Mouse (Mus musculus): ENCODE data around the gene Ythdf1. TPM values are rescaled to one million over a fixed set of nuclear protein-coding genes. Genes with fewer than 3 reads are reported as not detected.

Gene Ythdf1
- total RNA-seq (2021) = 10 to 100 TPM; 58.7 to 64.4 TPM
- long read RNA-seq, experiment 1, transcript Ythdf1-201 (5 exons, 3,184 nt) = major isoform, 16 of 26 reads
- long read RNA-seq, experiment 1, partial matches to known transcripts = 3 of 26 reads
- long read RNA-seq, experiment 1, other reads (novel, unspliced or antisense) = 7 of 26 reads
- long read RNA-seq, experiment 2, transcript Ythdf1-201 (5 exons, 3,184 nt) = major isoform, 47 of 89 reads
- long read RNA-seq, experiment 2, partial matches to known transcripts = 31 of 89 reads
- long read RNA-seq, experiment 2, other reads (novel, unspliced or antisense) = 11 of 89 reads

DNA sequence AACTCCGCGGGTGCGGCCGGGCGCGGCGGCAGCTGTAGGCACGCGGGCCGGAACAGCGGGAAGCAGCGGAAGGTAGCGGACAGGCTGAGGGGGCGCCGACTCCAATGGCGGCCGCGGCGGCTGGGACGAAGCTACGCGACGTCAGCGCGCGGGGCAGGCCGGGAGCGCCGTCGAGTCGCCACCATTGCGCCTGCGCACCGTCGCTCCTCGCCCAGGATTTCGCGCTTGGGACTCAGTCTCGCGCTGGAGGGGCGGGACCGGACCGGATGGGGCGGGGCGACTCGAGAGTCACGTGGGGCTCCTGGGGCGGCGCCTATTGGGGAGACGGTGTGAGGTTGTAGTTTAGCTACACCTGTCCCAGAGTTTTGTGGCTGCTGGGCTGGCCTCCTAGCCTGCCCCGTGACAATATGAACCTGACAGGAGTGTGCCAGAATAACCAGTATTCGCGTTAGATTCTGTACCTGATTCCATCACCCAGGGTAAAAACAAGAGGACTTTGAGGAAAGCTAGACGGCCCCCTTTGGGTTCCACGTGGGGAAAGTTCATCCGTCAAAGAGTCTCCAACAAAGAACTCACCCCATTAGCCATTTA lies at the start of gene Ythdf1:
Gene Ythdf1 (minus strand): TSS at position 140 of the 591 bp plus-strand sequence.
- DNase-seq (ENCODE audit: low spot score in 2 of 2) = peak; percentile 96 to 98

DNA sequence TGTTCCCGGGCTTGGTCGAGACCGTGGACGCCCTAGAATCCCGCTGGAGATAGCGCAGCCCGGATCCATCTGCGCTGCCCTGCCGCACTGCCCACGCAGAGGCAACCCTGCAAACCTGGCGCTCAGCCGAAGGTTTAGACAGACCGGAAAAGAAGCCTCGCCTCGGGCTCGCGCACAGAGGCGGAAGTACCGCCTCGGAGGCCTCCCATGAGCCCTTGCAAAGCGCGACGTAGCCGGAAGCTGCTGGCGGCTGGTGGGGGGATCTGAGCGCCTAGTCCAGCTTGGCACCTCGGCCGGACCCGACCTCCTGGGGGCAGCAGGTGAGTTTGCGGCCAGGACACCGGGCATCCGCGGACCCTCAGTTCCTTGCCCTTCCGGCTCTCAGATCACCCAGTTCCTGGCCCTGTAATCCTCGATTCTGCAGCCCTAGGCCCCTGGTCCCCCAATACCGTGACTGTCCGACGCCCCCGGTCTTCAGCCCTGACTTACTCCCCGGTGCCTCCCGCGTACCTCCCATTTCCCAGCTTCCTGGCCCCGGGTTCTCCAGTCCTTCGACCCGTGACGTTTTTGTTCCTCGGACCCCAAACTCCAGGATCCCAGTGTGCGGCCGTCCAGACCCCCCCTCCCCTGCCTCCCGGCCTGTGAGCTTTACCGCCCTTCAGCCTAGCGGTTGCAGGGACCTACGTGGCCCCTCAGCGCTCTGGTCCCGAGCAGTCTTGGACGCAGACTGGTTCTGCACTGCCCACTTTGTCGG lies 46.4 kb upstream of the Ythdf1 start, which contains the start of gene Arfgap1:
Gene Arfgap1 (plus strand): TSS at position 216 of the 754 bp plus-strand sequence.
- DNase-seq (ENCODE audit: low spot score in 2 of 2) = peak; percentile 78 to 83

DNA sequence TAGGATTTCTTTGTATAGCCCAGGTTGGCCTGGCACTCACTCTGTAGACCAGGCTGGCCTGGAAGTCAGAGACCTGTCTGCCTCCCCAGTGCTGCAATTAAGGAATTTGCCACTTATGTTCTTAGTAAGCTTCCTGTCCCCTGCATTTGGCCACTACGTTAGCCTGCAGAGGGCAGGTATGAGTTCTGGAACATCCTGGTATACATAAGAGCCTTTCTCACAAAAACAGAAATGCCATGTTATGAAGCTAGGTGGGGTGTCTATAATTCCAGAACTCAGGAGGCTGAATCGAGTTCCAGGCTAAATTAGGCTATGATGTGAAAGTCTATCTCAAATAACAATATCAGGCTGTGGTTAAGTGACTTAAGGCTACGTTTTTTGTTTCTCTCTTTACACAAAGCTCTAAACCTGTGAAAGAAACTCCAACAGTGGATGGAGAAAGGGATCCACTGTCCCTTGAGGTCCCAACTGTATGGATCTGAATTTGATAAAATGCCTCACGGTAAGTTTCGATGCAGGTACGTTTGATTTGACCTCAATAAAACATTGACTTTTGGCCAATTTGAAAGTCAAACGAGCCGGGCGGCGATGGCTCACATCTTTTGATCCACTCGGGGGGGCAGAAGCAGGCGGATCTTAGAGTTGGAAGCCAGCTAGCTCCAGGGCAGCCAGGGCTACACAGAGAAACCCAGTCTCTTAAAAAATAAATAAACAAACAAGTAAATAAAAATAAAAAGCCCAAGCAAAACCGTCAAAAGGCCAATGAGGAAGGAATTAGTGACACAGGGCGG lies 45.5 kb upstream of the Ythdf1 start:
- no peak for DNase-seq (ENCODE audit: low spot score in 2 of 2)

DNA sequence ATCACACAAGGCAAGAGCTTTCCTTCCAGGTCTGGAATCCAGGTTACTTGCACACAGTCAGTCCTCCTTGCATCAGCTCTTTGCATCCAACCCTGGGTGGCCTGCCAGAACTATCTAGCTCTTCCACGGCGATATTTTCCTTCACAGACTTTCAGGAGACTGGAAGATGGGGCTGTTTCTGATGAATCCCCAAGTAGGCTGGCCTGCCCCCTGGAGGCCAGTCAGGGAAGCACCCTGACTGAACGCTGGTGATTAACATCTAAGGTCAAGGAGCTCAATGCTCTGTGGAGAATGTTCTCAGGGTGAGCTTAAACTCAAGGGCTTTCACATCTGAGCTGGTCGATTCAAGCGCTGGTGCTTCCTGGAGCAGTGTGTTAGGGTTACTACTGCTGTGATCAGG lies 43.2 kb upstream of the Ythdf1 start:
- peak; percentile 55 to 56 for DNase-seq (ENCODE audit: low spot score in 2 of 2)

DNA sequence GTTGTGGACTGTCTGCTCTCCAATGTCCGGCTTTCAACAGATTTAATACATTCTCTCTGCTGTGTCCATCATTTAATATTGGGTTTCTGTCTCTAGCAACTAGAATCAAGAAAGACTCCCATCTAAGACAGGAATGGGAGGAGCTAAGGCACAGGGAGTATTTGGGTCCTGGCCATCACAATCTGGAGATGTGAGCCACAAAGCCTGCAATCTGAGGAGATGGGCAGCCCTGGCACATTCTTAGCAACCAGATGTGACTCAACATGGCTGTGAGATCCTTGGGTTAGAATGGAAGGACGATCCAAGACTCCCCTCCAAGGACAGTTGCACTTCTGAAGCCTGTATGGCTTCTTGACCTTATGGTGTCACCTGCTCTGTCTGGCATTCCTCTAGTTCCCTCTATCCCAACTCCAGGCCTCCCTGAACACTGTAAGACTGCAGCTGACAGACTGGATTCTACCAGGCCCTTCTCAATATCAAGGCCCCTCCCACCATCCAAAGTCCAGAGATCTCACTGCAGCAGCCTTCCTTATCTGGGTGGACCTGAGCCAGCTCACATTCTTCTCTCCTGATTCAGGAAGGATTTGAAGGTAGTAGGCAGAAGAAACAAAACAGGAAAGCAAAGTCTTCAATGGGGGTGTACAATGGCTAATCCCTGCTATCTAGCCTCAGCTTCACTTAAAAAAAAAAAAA lies 42.0 kb upstream of the Ythdf1 start:
- DNase-seq (ENCODE audit: low spot score in 2 of 2) = no peak

DNA sequence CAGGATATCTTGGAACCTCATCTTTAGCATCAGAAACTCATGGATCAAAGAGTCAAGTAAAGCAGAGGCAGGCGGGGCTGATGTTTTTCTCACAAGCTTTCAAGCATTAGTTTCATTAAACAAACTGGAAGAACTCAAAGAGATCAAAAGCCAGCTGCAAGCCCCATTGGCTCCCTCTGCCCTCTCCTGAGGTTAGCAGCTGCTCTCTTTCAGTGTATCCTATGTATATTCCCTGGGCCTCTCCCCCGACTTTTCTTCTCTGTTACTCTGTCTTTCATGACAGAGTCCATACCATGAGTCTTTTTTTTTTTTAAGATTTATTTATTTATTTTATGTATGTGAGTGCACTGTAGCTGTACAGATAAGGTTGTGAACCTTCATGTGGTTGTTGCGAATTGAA lies 39.4 kb upstream of the Ythdf1 start:
- no peak for DNase-seq (ENCODE audit: low spot score in 2 of 2)

DNA sequence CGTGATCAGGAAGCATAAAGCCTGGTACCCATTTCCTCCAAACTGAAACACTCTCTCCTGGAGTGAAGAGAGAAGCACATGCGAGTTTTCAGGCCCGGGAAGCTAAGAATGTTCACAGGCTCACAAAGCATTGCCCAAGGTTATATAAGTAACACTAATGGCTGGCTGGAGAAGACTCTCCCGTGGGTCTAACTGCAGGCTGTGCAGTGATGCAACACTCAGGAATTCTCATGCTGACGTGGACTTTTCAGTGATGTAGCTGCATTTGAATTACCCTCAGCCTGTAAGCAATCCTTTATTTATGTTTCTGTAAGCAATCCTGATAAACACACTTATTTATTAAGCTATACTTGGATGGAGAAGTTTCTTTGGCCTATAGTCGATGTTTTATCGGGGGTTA lies 38.9 kb upstream of the Ythdf1 start:
- DNase-seq (ENCODE audit: low spot score in 2 of 2) = no peak

DNA sequence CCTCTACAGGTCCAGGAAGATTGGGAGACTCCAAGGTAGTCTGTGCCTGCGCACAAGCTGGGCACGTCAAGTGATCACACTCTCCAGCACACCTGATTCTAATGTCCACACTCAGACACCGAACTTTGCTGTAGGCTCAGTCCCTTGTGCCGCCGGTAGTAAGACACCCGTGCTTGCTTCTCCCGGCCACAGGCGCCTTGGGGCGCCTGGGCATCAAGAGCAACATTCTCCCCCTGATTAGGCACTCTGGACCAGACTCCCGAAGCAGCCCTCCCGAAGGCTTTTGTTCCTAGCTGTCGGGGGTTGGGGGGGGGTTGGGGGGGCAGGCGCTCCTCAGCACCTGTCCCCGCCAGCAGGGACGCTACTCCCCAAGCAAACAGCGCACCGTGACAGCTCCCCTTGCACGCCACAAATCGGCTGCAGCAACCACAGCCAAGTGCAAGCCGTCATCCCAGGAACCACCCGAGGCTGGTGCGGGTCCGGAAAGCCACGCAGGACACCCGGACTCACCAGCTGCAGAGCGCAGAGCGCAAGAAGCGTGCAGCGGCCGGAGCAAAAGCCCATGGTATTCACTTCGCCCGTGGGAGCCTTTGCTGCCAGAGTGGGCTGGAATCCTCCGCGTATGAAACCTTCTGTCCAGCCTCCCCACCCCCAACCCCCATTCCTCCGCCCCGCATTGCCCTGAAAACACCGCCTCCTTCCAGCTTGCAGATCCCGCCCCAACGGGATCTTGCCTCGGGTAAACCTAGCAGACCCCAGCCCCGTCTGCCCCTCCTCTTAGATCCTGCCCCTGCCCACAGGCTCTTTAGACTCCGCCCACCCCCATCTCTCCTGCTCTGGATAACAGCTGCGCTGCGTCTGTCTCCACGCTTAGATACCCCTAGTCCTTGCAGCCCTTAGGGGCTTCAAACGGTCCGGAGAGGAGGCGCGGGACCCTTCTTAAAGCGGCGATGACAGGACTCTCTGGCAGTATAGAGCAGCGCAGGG lies 33.6 kb upstream of the Ythdf1 start, which contains the start of gene Nkain4:
Gene Nkain4 (minus strand): TSS at position 639 of the 987 bp plus-strand sequence.
- no peak for DNase-seq (ENCODE audit: low spot score in 2 of 2)

DNA sequence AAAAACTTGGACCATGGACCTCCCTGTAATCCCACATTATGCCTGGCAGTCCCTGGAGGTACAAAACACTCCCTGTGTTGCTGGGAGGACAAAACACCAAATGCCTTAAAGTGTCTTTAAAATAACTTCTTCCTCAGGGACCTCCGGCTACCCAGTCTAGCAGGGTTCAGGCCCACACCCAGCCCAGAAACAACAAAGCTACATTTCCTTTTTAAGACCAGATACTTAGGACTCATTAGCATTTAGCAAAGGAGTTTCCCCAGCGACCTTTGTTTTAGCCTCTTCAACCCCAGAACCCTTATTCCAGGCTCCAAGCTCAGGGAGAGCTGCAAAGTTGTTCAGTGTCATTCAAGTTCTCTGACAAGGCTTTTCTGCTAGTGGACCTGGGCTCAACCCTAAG lies 32.9 kb upstream of the Ythdf1 start:
- DNase-seq (ENCODE audit: low spot score in 2 of 2) = no peak

DNA sequence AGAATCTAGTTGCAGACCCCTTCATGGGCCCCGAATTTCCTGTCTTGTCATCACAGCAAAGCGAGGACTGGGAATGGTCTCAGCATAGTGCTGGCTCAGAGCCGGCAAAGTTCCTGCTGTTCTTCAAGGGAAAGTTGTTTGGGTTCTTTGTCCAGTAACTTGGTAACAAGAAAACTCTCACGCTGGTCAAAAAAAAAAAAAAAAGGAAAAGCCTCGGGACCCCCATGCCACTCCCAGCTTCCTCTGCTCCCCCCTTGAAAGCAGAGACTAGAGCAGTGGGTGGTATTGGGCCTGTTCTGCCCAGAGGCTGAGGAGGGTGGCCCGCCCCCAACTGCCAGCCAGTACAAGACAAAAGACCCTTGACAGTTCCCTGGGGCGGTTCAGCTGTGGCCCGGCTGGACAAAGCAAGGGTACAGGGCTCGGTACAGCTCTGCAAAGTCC lies 32.0 kb upstream of the Ythdf1 start:
- DNase-seq (ENCODE audit: low spot score in 2 of 2) = no peak

DNA sequence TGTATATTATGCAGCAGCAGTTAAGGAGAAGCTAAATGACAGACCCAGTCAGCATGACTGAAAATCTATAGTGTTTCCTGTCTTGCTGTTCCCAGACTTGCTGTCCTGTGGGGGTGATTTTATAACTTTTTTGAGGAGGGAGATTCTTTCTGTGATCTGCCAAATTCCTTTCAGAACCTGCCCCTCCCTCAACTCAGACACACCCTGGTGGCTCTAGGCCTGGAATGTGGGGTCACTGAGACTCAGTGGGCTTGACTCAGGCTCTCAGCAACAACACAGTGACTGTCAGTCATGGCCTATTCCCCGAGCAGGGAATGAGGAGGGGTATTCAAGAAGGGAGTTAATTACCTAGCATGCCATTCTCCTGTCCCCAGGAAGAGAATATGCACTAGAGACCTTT lies 29.2 kb upstream of the Ythdf1 start:
- no peak for DNase-seq (ENCODE audit: low spot score in 2 of 2)

DNA sequence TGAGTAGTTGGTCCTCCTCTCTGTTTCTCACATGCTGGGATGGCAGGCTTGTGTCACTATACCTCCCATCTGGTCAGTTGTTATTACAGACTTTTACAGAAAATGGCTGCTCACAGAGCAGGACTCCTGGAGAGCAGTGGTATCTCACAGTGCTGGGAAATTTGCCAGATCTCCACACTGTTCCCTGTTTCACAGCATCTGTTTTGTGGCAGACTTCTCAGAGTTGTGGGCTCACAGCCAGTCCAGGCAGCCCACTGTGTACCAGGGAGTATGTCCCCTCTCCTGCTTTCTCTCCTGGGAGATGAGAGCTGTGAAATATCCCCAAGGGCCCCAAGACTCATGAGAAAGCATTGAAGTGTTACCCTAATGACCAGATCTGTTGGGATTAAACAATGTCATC lies 21.1 kb upstream of the Ythdf1 start:
- no peak for DNase-seq (ENCODE audit: low spot score in 2 of 2)

DNA sequence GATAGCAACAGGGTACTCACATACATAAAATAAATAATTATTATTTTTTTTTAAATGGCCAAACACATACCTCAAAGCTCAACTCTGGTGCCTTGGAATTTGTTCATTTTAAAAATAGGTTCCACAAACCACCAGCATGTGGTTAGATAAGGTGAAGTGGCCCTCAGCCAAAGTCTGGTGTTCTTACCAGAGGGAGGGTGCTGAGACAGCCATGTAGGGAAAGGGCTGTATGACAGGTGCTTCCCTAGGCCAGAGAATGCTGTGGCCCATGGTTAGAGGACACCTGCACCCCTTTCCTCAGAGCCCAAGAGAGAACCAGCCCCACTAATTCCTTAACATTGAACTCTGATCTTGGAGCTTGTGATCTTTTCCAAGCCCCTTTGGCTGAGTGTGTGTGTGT lies 19.4 kb upstream of the Ythdf1 start:
- no peak for DNase-seq (ENCODE audit: low spot score in 2 of 2)

DNA sequence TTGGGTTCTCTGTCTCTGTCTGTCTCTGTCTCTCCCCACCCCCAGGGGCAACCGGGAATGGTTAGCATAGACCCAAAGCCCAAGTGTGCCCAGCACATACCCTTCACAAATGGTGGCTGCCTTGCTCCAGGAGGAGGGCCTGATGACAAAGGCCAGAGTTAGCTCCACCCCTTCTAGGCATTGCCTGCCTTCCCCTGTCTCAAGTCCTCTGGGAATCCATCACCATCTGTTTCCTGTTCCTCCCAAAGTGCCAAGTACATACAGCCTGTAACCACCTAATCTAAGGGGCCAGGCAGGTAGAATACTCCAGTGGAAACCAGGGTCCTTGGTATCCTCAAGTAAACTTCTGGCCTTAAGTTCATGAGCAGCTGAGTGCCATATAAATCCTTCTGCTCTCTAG lies 11.7 kb upstream of the Ythdf1 start:
- DNase-seq (ENCODE audit: low spot score in 2 of 2) = no peak

DNA sequence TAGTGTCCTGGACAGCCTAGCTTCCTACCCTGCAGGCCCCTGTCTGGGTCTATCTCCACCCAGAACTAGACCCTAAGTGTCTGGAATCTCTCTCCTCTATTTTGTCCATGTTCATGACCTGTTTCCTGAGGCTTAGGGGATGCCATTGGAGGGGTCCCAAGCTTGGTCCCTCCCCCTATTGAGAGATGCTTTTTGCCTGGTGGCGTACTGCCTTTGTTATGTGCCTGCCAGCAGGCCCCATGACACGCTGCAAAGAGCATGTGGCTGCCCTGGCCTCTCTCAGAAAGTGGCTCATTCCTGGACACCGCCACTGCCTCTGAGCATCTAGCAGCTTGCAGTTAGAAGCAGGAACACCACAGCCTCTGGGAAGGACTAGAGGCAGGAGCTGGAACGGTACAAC lies 8.0 kb upstream of the Ythdf1 start, which contains the start of gene Birc7:
Gene Birc7 (plus strand): TSS at position 301 of the 400 bp plus-strand sequence.
- no peak for DNase-seq (ENCODE audit: low spot score in 2 of 2)

DNA sequence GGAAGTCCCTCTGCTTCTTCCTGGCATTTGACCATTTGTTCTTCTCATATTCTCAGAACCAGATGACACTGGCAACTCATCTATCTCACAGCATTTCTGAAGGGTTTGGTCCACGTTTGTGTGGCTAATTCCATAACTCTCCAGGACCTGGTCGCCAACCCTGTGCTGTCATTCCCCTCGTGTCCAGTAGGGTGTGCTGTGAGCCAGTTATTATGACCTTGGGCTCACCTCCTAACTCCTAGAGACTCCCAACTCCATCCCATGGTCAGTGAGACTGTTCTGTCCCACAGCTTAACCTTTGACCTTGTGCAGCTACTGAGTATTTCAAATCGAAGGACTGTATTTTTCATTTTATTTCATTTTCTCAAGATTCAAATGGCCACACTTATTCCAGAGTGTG lies 4.4 kb upstream of the Ythdf1 start:
- DNase-seq (ENCODE audit: low spot score in 2 of 2) = peak; percentile 32 to 44

DNA sequence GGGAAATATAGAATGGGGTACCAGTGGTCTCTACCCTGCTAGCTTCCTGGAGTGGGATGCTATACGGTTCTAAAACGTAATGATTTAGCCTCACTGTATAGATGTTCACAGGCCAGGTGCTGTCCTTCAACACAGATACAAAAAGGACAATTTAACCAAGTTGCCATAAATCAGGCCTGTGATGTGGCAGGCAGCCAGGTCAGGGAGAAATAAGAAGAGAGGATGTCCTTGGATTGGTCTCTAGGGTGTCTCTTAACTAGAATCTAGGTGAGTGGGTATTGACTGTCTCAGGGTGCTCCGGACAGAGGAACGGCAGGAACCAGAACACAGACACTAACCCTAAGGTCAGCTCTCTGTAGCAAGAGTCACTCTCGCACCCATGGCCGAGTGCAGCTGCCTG lies 2.0 kb upstream of the Ythdf1 start:
- no peak for DNase-seq (ENCODE audit: low spot score in 2 of 2)

DNA sequence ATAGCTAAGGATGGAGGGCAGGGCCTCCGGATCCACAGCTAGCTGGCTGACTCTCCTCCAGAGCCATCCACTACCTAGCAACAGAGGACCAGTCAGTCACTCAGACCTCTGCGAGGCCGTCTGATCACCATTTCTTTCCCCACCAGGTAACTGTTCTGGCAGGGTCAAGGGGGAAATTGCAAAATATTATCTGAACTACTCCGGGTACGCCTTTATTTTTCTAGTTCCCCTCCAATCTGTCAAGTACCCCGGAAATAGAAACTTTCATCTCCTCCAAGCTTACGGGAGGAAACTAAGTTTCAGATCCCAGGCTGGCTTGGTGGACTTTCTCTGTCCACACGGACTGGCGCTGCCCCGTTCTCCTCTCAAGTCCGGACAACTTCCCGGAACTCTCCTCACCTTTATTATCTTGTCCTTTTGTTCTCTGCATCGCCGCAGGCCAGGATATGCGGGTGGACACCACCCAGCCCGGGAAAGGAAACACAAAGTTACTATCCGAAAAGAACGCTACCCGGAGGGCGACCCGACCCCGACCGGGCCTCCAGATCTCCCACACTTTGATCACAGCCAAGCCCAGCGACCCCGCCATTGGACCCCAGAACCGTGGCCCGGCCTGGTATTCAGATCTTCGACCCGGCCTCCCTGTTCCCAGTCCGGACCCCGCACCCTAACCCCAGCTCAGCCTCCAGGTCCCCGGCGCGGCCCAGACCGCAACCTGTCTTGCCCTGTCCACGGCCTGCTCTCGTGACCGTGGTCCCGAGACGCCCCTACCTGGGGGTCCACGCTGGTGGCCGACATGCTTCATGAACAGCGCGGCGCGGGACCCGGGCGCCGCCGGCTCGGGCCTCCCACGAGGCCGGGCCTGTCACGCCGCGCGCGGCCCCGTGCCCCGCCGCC lies 588 bp downstream of the Ythdf1 start:
- DNase-seq (ENCODE audit: low spot score in 2 of 2) = no peak

Measured in adrenal gland, postnatal 4 days (tissue).